In genomic region chr15:62490548-62490947, GRCm38 (mm10) we compare ENCODE assay signal across 28 mouse cellular contexts.
A peak's percentile ranks its signal among the peaks of the same experiment; 100 is the strongest.
DNase-seq lines count a peak whose midpoint lies in the region; ATAC-seq and TF ChIP-seq lines count a peak whose summit lies in the region.
"Had no signal": no experiment of that assay in that cellular context is flagged by ENCODE, and none has a peak within 500 bp of the region (broad histone marks: within the 10 kb centered on the region; RNA-seq: fewer than 3 reads in every experiment).

No protein-coding gene starts in this region.

- ATAC-seq in lung, embryonic 14.5 days (ENCODE audit: insufficient read depth): peak; percentile 58; the same call in 1 of the 2 replicates
- ATAC-seq: activated CD4-positive, CD25-positive, alpha-beta regulatory T cell, adult 4 months; CD4-positive, CD25-positive, alpha-beta regulatory T cell, adult 4 months; forebrain, embryonic 14.5 days; forebrain, embryonic 16.5 days; Patski had no signal

- H3K4me3 ChIP-seq in lung, embryonic 14.5 days (ENCODE audit: low read depth, low read length): no peak overlapping the region
- H3K4me3 ChIP-seq: embryonic facial prominence, embryonic 13.5 days; embryonic facial prominence, embryonic 15.5 days; erythroblast, embryonic 14.5 days; forebrain, embryonic 10.5 days; forebrain, embryonic 12.5 days had no signal

- H3K4me2 ChIP-seq in lung, embryonic 14.5 days: no peak overlapping the region
- H3K4me2 ChIP-seq: embryonic facial prominence, embryonic 13.5 days; embryonic facial prominence, embryonic 15.5 days; forebrain, embryonic 12.5 days had no signal

- WGBS in lung, embryonic 14.5 days: 37% methylated on average over 2 of the region's 2 CpGs

- TF ChIP-seq CTCF in lung, embryonic 14.5 days (IDR thresholded peaks at IDR 0.05; ENCODE audit: low read depth): no peak

- H3K27ac ChIP-seq in lung, embryonic 14.5 days (ENCODE audit: low read depth): no peak overlapping the region
- H3K27ac ChIP-seq: embryonic facial prominence, embryonic 13.5 days; embryonic facial prominence, embryonic 15.5 days; forebrain, embryonic 10.5 days; forebrain, embryonic 12.5 days had no signal

- no peaks in the 10 kb centered on the region for H3K36me3 ChIP-seq in lung, embryonic 14.5 days (ENCODE audit: insufficient read depth)
- H3K36me3 ChIP-seq: embryonic facial prominence, embryonic 13.5 days; embryonic facial prominence, embryonic 15.5 days; forebrain, embryonic 10.5 days; forebrain, embryonic 12.5 days; G1E had no signal

- peak; percentile 45 for DNase-seq in embryo, embryonic 10 days (ENCODE audit: low spot score)
- DNase-seq in embryo, embryonic 9.5 days (ENCODE audit: extremely low spot score): no peak
- DNase-seq in lung, embryonic 14.5 days: peak; percentile 57
- no peak for DNase-seq in lung, postnatal 25 days (ENCODE audit: low spot score)
- peak; percentile 39 for DNase-seq in embryo, embryonic 10.5 days (ENCODE audit: low spot score)
- peak; percentile 28 for DNase-seq in embryo, embryonic 11 days
- no peak for DNase-seq in thymus, postnatal 4 days
- no peak for DNase-seq in B cell, adult 2 months
- DNase-seq: adrenal gland, postnatal 10 days; adrenal gland, postnatal 25 days; cerebellum, adult 11 months; cerebellum, adult 18-20 months; cerebellum, adult 8-10 months; cerebellum, adult 9-11 months; cerebellum, postnatal 14 days; cerebellum, postnatal 36 days had no signal

- no peak overlapping the region for H3K9ac ChIP-seq in lung, embryonic 14.5 days
- H3K9ac ChIP-seq: embryonic facial prominence, embryonic 13.5 days; embryonic facial prominence, embryonic 15.5 days; forebrain, embryonic 12.5 days had no signal

- H3K9me3 ChIP-seq in lung, embryonic 14.5 days (ENCODE audit: low read depth, low read length): no peaks in the 10 kb centered on the region
- H3K9me3 ChIP-seq: embryonic facial prominence, embryonic 13.5 days; embryonic facial prominence, embryonic 15.5 days; forebrain, embryonic 10.5 days; forebrain, embryonic 12.5 days; G1E had no signal

- no peaks in the 10 kb centered on the region for H3K27me3 ChIP-seq in lung, embryonic 14.5 days (ENCODE audit: insufficient read depth, low read length)
- H3K27me3 ChIP-seq: CH12.LX; embryonic facial prominence, embryonic 13.5 days; embryonic facial prominence, embryonic 15.5 days; forebrain, embryonic 12.5 days; Patski had no signal

- no peaks in the 10 kb centered on the region for H3K4me1 ChIP-seq in lung, embryonic 14.5 days (ENCODE audit: insufficient read depth)
- H3K4me1 ChIP-seq: embryonic facial prominence, embryonic 13.5 days; embryonic facial prominence, embryonic 15.5 days; forebrain, embryonic 12.5 days had no signal

Comparison
In these comparisons a context has a peak if more than half of its experiments do, and no peak if none do; other contexts are left out.
1. DNase-seq: peak in embryo, embryonic 10 days (single experiment), lung, embryonic 14.5 days (single experiment), embryo, embryonic 10.5 days (single experiment) and embryo, embryonic 11 days (single experiment); none in embryo, embryonic 9.5 days (single experiment), lung, postnatal 25 days (single experiment), thymus, postnatal 4 days (single experiment) and B cell, adult 2 months (0 of 2).